Mouse (Mus musculus) T-cell, adult 2 months (primary cell): Measurements from ENCODE around the gene Prrx1.

Source experiments
- DNase-seq: peaks from one replicate; pipeline ENCODE4 v3.0.0; 2022; ENCODE audit warnings: low spot score

Prrx1 gene

GRCm38 (mm10) chr1:163313101-163313773, at the start of gene Prrx1:
Gene Prrx1 (minus strand): TSS chr1:163313710.
- DNase-seq: no peak

DNA sequence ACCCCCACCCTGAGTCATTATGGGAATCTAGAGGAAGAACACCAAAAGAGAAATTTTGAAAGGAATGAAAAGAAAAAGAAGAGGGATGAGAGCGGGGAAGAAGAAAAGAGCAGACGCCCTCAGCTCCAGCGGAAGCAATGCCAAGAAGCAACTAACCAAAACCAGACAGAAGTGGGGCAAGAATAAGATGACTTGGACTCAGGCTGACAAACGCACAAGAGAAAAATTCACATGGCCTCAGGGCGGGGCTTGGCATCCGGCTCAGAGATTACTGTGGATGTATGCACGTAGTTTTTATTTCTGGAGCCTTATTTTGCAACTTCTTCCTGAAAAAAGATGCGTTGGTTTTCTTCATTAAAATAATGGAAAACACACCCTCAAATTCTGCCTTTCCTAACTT, 48.7 kb upstream of the Prrx1 start:
- DNase-seq: no peak

DNA sequence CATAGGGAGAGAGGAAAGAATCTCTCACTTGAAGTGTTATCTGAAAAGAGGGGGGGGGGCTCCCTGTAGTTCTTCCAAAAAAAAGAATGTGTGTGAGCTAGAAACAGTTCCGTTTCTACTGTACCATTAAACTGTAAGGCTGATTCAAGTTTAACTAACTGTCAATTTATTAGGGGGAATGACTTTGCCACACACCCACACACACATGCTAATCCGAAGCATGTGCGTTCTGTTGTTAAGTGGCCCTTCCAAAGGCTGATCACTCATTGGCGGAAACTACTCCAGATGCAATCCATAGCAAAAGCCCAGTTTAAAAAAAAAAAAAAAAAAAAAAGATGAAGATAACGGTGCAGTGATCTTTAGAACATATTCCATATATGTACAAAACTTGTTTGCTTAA, 47.9 kb upstream of the Prrx1 start:
- no peak for DNase-seq

DNA sequence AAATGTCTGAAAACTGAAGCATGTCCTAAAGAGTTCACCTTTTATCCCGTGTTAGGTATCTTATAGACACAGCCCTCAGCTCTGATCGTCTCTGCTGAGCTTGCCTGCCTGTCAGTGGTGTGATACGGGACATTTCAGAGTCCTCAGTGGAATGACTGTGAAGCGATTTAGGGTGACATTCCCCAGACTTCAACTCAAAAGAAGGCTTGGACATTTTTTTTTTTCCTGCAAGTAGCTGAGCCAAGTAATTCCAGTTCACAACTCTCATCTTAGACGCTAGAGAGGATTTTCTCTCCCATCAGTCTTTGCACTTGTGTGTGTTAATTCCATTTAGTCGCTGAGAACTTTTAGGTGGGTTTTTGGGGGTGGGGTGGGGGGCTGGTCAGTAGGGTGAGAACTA, 47.3 kb upstream of the Prrx1 start:
- DNase-seq: no peak

DNA sequence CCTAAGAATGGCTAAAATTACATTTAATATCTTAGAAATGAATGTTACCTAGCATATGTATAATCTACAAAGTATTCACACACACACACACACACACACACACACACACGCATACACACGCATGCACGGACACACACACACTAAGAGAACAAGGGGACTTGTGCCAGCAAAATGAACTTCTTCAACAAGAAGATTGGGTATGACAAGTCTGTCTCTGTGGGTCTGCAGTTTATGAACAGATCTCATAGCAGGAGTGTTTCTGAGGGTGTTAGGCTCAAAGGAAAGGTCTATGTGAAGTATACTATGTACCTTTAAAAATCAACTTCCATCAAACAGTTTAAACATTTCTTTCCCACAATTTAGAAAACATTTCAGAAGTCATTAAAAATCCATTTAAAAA, 46.0 kb upstream of the Prrx1 start:
- no peak for DNase-seq

DNA sequence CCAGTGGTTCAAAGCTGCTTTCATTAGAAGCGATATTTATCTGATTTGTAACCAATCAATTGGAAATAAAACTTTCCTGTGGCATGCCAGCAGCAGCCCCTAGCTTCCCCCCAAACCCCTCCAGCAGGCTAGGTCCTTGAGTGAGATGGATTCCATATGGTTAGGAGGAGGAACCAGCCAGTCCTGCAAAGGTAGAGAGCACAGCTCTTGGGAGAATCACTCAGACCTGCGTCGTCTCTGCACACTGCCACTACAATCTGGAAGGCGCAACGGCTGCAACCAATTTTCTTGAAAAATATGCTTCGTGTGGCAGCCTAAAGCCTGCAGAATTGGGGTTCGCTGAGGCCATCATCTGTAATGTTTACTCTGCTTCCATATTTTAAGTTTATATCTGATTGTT, 44.7 kb upstream of the Prrx1 start:
- no peak for DNase-seq

- no peak for DNase-seq
Observed at GRCm38 (mm10) chr1:163357733-163358132, 44.2 kb upstream of the Prrx1 start.

GRCm38 (mm10) chr1:163356167-163356566, 42.7 kb upstream of the Prrx1 start:
- DNase-seq: no peak

DNA sequence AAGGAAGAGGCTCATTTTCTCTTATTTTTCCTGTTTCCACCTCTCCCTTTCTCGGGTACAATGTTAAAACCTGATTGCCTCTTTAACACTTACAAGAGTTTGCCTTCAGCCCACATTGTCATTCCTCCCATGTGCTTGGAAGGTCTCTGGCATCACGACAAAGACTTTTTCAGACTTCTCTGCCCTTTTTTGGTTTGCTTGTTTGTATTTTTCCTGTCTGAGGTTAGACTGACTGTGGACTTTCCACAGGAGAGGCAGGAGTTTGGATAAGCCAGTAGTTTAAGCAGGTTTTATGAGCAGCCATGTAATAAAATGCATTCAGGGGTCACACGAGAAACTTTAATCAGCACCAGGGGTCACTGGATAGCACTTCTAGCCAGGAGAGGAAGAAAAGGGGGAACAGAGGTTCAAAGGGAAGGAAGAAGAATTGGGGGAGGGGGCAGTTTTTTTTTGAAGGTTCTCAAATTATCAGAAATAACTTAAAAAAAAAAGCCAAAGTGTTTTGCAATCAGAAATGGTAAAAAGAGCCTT, 42.2 kb upstream of the Prrx1 start:
- DNase-seq: no peak

DNA sequence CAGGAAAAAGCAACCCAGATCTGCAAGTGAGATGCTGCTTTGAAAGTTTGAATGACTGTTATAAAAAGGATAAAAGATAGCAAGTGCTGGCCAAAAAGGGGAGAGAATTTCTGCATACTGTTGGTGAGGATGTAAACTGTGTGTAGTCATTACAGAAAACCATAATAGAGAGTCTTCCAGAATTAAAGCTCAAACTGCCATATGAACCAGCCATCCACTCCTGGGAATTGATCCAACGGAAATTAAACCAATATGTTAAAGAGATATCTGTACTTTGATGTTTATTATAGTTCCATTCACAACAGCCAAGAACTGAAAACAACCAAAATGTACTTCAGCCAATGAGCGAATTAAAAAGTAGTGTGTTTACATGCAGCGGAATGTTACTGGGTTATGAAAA, 37.5 kb upstream of the Prrx1 start:
- no peak for DNase-seq

GRCm38 (mm10) chr1:163345541-163345940, 32.0 kb upstream of the Prrx1 start:
- no peak for DNase-seq

DNA sequence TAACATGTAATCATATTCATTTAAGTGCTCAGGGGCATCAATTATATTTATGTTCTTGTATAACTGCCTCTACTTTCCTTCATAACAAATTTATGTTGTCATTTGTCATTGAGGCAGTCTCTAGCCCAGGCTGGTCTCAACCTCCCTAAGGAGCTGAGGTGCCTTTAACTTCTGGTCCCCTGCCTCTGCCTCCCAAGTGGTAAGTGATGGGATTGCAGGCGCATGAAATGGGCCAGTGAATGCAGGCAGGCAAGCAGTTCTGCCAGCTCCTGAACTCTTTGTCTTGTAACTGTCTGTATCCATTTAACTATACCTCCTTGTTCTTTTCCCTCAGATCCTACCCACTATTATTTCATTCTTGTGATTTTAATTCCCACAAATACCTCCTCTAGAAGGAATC, 31.4 kb upstream of the Prrx1 start:
- DNase-seq: no peak

- no peak for DNase-seq
Observed at GRCm38 (mm10) chr1:163339219-163339561, 25.7 kb upstream of the Prrx1 start.

DNA sequence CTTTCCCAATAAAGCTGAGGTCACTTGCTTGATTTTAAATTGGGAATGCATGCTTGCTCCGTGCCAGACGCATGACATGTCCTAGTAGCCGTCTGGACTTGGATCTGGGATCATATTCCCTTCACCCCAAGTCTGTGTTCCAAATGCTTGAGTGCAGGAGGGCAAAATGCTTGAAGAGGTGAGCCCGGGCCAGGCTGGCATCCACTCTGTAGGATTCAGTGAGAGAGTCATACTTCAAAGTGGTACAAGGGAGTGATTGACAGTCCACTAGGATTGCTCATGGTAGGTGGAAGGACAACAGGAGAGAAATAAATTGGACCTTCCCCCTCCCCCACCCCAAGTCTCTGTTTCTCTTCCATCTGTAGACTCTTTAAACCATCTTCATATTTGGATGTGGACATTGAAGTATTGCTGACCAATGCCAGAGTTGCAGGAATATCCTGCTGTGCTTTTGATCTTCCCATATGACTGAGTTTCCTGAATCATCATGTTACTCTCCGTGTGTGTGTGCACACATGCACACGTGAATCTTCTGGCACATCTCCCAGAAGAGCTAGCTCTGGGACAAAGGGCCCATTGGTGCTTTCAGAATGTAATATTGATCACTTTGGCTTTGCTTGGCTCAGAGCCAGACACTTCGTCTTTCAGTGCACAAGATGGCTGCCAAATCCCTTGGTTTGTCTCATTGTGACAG, 25.2 kb upstream of the Prrx1 start:
- DNase-seq: no peak

GRCm38 (mm10) chr1:163337821-163338220, 24.3 kb upstream of the Prrx1 start:
- no peak for DNase-seq

GRCm38 (mm10) chr1:163327279-163327678, 13.8 kb upstream of the Prrx1 start:
- no peak for DNase-seq

DNA sequence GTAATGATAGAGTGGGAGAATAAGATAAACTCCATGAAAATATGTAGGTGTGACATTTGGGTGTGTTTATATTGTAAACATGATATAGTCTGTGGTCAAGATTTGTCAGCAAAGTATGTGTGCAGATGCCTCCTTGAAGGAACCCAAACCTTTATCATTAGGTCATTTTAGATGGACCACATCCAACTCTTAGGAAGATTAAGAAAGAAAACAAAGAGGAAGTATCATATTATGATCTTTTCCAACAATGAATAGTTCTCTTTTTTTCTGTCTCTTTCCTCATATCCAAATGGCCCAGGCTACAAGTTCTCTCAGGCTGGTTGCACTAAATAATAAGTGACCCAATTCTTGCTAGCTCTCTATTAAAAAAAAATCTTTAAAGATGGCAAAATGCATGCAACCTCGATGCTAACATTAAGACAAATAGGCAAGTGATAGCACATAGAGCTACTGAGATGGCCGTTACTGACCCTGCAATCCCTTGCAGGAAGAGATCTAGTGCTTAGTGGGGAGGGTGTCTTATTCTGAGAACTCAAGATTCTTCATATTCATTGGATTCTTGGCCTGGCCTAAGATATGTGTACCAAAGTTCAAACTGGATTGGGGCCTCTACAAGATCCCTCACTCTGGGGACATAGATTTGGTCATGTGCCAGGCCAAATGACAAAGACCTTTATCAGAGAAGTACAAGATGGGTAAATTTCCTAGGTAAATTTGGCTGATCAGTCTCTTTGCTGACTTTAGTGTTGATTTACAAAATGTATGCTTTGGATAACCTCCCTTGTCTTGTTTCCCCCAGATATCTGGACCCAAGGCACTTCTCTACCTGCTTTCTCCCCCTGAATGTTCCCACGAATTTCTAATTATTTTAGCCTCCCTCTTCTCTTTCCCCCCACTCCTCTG, 6.4 kb upstream of the Prrx1 start:
- no peak for DNase-seq

GRCm38 (mm10) chr1:163316920-163317319, 3.4 kb upstream of the Prrx1 start:
- DNase-seq: no peak

DNA sequence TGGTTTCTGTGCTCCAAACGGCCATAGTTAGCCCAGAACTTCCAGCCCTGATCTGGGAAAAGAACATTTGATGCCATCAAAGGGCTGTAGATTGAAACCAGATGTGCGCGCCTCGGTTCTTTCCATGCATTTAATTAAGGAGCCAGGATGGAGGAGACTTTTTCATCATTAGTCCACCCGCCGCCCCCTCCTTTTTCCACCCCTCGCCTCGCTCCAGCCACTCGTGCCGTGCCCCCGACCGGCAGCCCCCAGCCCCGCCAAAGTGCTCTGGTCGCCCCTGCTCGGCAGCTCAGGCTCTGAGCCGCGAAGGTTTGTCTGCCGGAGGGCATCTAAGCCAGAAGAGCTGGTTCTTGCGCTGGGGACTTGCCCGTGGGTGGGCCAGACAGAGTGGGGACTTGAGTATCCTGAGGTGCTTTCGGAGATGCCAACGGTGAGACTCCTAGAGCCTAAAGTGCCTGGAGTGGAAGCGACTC, 1.4 kb upstream of the Prrx1 start:
- no peak for DNase-seq

DNA sequence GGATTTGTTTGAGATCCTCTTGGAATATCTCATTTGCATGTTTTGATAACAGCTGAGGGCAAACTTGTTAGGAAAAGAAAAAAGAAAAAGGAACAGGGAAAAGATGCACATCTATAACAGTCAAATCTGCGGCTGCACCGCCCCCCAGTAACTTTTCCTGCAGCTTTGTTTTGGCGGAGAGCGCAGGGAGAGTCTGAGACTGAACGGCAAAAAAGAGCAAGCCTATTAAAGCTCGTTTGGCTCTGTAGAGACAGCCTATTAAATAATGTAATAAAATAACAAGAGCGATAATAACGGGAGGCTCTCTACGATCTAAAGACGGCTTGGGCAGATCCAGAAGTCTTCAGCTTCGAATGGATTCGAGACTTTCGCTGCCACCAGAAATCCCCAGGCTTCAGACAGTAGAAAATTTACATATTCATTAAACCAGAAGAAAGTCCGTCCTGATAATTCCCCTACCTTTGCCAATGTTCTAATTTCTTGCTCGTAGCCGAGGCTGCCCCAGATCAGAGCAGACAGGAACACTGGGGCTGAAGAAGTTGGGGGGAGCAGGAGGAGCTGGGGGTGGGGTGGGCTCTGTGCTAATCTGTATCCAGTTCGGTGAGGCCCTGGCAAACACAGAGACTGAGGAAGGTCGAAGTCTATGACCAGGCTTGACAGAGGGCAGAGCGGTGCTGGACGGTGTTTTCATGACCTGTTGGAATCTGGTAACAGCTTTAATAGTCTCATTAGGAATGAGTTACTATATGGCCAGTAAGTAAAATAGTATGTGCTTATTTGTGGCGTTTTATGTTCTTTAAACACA, 613 bp upstream of the Prrx1 start:
- no peak for DNase-seq

- DNase-seq: no peak
Observed at GRCm38 (mm10) chr1:163311861-163312811, 1.4 kb downstream of the Prrx1 start.
